ENCODE assay signal across 7 mouse cellular contexts in the genomic region with DNA sequence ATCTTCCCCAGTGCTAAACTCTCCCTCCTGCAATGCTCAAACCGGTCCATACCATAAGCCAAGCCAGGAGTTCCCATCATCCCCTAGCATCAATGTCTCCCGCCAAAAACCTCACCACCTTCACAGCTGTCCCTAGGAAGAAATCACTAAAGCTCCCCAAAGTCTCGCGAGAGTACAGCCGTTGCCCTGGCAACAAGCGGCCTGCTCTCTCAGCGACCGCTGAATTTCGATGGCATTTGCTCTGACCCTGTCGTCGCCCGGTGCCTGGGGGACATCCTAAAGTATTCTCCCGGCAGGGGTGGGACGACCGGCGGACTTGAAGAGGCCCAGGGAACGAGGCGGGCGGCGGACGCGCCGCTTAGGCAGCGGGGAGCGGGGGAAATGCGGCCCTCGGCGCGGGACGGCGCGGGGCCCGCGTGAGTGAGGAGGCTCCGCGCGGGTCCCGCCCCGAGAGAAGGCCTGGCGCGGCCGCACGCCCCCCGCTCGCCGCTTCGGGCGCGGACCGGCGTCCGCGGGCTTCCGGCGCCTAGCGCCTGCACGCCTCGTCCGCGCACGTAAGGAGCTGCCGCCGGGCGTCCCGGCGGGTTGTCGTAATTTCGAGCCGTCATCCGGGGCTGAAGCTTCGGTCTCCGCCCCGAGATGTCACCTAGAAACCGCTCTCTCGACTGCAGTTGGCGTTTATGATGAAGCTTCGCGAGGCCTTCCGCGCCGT. TPM values are rescaled to one million over a fixed set of nuclear protein-coding genes. Genes with fewer than 3 reads are reported as not detected.
DNase-seq lines count a peak whose midpoint lies in the region; ATAC-seq lines count a peak whose summit lies in the region.

A gene (plus strand): TSS at position 202 of the 712 bp plus-strand sequence.

- H3K4me3 ChIP-seq in intestine, embryonic 16.5 days (ENCODE audit: low read length): peak within 1 kb of the TSS; percentile 68
- peak within 1 kb of the TSS; percentile 49 for H3K4me3 ChIP-seq in midbrain, embryonic 11.5 days (ENCODE audit: low read depth, low read length)

- intact Hi-C loops in left cerebral cortex, postnatal 36 days (cut with DNase I): loop anchor here (2.0 kb wide), 1 partner anchor 98 kb away; a partner anchor contains a TSS

- H3K27ac ChIP-seq in intestine, embryonic 16.5 days (ENCODE audit: low read length): peak within 1 kb of the TSS; percentile 96
- H3K27ac ChIP-seq in midbrain, embryonic 11.5 days (ENCODE audit: low read depth, low read length): peak within 1 kb of the TSS; percentile 93

- H3K9ac ChIP-seq in intestine, embryonic 16.5 days (ENCODE audit: low read depth, low read length): peak within 1 kb of the TSS; percentile 89
- H3K9ac ChIP-seq in midbrain, embryonic 11.5 days (ENCODE audit: low read length): peak within 1 kb of the TSS; percentile 93

- H3K4me1 ChIP-seq in intestine, embryonic 16.5 days (ENCODE audit: control insufficient read depth, insufficient read depth, low read length): no peaks in the 10 kb centered on the region
- no peaks in the 10 kb centered on the region; the same call in 1 of the 2 replicates for H3K4me1 ChIP-seq in midbrain, embryonic 11.5 days (ENCODE audit: control insufficient read depth, insufficient read depth, low read length)

- no peaks in the 10 kb centered on the region for H3K36me3 ChIP-seq in intestine, embryonic 16.5 days (ENCODE audit: control insufficient read depth, insufficient read depth, low read length)
- no peaks in the 10 kb centered on the region for H3K36me3 ChIP-seq in midbrain, embryonic 11.5 days (ENCODE audit: control insufficient read depth, insufficient read depth, low read length)

- peak; percentile 94 for ATAC-seq in intestine, embryonic 16.5 days
- peak; percentile 95 for ATAC-seq in midbrain, embryonic 11.5 days (ENCODE audit: low FRiP score)

- H3K27me3 ChIP-seq in intestine, embryonic 16.5 days (replicated peaks; ENCODE audit: control insufficient read depth, insufficient read depth, low read length): no peaks in the 10 kb centered on the region
- H3K27me3 ChIP-seq in midbrain, embryonic 11.5 days (ENCODE audit: control insufficient read depth, insufficient read depth, low read length): no peaks in the 10 kb centered on the region; the same call in 1 of the 2 replicates

- WGBS in intestine, embryonic 16.5 days: under 1% methylated on average over 81 of the region's 81 CpGs
- WGBS in midbrain, embryonic 11.5 days: under 1% methylated on average over 76 of the region's 81 CpGs

- peak within 1 kb of the TSS; percentile 84 for H3K4me2 ChIP-seq in intestine, embryonic 16.5 days (ENCODE audit: low read depth, low read length)
- H3K4me2 ChIP-seq in midbrain, embryonic 11.5 days: peak within 1 kb of the TSS; percentile 59

- H3K9me3 ChIP-seq in intestine, embryonic 16.5 days (ENCODE audit: control insufficient read depth, low read length): no peaks in the 10 kb centered on the region
- H3K9me3 ChIP-seq in midbrain, embryonic 11.5 days (ENCODE audit: control insufficient read depth, low read length): no peaks in the 10 kb centered on the region

- peak; percentile 91 for DNase-seq in adrenal gland, adult 8-10 months
- DNase-seq in embryo, embryonic 9.5 days (ENCODE audit: extremely low spot score): peak; percentile 94
- peak; percentile 93 to 98 for DNase-seq in gastrocnemius, postnatal 4 days (ENCODE audit: low spot score in 2 of 2)
- DNase-seq in left cerebral cortex, postnatal 36 days (ENCODE audit: low spot score in 2 of 2): peak; percentile 89 to 93
- peak; percentile 100 for DNase-seq in midbrain, embryonic 11.5 days (ENCODE audit: low spot score, missing footprints)
- peak; percentile 93 for DNase-seq in skeletal muscle tissue, adult 2 months (ENCODE audit: low read depth, low spot score)

RNA-seq across cellular contexts. Expression of the gene that starts here (rescaled TPM):
- total RNA-seq in adrenal gland, adult 8-10 months (2022): 10 to 100 TPM; 11.9 to 19.2 (median 14.7) TPM
- total RNA-seq in gastrocnemius, postnatal 4 days (2021): 1 to 10 TPM; 7.4 to 8.5 TPM
- polyA plus RNA-seq in intestine, embryonic 16.5 days (2015; fragmentation: Nextera tagmentation; extraction: Ambion mirVana): 3.0 and 3.4 TPM in 2 replicates
- total RNA-seq in left cerebral cortex, postnatal 36 days (2021): 10 to 100 TPM; 14.3 to 17.6 TPM
- 5.7 and 6.1 TPM in 2 replicates for polyA plus RNA-seq in midbrain, embryonic 11.5 days (2014; fragmentation: Nextera tagmentation; extraction: Ambion mirVana)

Comparison
In these comparisons a context has a peak if more than half of its experiments do, and no peak if none do; other contexts are left out.
1. Peak in every context shown above with its lines: DNase-seq, ATAC-seq, H3K4me3 ChIP-seq and H3K27ac ChIP-seq.